Mouse (Mus musculus): ENCODE results near the gene Crocc2. TPM values are rescaled to one million over a fixed set of nuclear protein-coding genes. Genes with fewer than 3 reads are reported as not detected.
"Not testable (repeated sequence)": the region's sequence is repeated elsewhere in the genome, so short reads cannot be mapped to it uniquely, and the experiment has no call there.

The Crocc2 gene
- polyA plus RNA-seq, 1 experiment = not detected

DNA sequence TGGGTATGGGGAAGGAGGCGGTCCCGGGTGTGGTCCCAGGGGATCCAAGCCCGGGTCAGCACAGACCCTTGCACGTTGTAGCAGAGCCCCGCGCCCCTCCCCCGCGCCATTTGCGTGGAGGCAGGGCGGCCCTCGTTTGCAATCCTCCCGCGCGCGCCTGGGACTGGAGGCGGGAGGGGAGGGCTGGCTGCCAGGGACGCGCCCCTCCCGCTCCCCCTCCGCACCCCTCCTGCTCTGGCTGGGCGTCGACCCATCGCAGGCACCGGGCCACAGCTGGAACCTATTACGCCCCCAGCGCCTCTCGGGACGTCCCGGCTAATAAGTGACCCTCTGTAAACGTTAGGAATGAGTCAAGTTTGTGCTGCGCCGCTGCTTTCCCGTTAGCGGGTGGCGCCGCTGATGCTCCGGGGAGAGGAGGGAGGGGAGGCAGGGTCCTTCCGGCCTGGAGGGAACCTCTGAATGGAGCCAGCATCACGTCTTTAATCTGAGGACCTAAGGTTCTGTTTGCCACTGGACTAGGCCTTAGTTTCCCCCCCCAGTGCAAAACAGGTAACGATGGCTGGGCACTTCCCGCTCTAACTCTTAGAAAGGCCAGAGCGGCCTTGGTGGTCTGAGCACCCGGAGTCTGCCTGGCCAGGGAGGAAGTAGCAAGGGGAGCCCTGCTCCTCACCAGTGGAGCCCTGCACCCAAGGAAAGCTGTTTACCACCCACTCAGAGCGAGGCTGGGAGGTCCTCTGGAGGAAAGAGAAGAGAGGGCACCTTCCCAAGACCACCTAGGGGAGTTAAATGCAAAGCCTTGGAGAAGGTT, 8.2 kb downstream of the Crocc2 start:
- Histone ChIP-seq H3K27ac (ENCODE audit: insufficient read depth, low read depth, low read length) (no peak overlapping the region), H3K4me1 (ENCODE audit: control insufficient read depth, insufficient read depth, low read length) (no peaks in the 10 kb centered on the region), H3K4me3 (ENCODE audit: insufficient read depth, low read length) (no peak overlapping the region)
- TF ChIP-seq CTCF (IDR thresholded peaks at IDR 0.05; ENCODE audit: low read depth, low read length) = no peak
- no peak for TF ChIP-seq POLR2A (IDR thresholded peaks at IDR 0.05; ENCODE audit: borderline replicate concordance, low read depth, low read length)

DNA sequence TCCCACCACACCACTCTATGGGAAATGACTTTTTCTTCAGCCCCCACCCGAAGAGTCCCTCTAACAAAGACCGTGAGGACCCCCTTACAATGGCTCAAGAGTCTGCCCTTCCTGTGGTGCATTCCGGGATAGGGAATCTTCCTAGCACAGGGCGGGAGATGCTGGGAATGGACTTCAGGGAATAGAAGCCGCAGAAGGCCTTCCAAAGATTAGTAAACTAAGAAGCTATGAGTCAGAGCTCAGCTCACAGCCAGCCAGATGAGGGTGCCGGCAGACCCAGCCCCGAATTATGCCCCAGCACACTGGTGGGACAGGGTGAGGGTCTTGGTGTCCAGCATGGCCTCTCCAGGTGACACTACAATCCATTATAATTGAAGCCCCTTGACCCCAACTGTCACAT, 13.8 kb downstream of the Crocc2 start:
- TF ChIP-seq CTCF (IDR thresholded peaks at IDR 0.05; ENCODE audit: low read depth, low read length) (no peak), POLR2A (IDR thresholded peaks at IDR 0.05; ENCODE audit: borderline replicate concordance, low read depth, low read length) (no peak)

DNA sequence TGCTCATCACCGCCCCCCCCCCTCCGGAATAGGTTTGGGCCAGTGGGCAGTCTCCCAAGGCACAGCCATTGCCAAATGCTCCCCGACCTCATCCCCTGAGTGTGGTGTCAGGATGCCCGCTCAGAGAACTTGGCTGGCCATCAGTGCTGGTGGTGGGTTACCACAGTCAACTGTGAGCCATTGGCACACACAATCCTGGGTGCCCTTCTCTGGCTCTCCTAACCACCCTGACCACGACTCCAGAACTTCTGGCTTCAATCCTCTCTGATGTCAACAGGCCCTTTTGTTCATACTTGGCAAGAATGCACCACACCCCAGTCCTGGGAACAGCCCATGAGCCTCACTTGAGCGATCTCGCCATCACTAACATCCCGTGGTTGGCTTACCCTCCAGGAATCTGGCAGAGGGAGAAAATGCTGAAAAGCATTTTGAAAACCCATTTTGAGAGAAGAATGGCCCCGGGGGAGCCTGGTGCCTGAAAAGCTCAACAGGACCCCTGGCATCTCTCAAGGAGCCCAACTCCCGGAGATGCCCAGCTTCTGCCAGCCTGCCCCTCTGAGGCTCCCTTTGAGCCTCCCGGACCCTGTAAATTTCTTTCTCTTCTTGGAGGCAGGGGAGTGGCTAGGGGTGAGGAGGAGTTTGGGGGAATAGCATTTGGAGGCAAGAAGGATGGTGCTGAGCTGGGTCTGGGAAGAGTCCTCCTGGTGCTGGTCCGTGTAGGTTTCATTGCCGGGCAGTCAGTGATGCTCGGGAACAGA, 15.7 kb downstream of the Crocc2 start:
- H3K4me3 ChIP-seq (ENCODE audit: insufficient read depth, low read length) = no peak overlapping the region
- H3K27ac ChIP-seq (ENCODE audit: insufficient read depth, low read depth, low read length) = no peak overlapping the region
- no peak for TF ChIP-seq POLR2A (IDR thresholded peaks at IDR 0.05; ENCODE audit: borderline replicate concordance, low read depth, low read length)
- TF ChIP-seq CTCF (IDR thresholded peaks at IDR 0.05; ENCODE audit: low read depth, low read length) = no peak
- no peaks in the 10 kb centered on the region for H3K4me1 ChIP-seq (ENCODE audit: control insufficient read depth, insufficient read depth, low read length)

More for the DNA sequence above, 13.8 kb downstream of the Crocc2 start:
- H3K27ac ChIP-seq (ENCODE audit: insufficient read depth, low read depth, low read length) = no peak overlapping the region
- no peak overlapping the region for H3K4me3 ChIP-seq (ENCODE audit: insufficient read depth, low read length)
- H3K4me1 ChIP-seq (ENCODE audit: control insufficient read depth, insufficient read depth, low read length) = no peaks in the 10 kb centered on the region

DNA sequence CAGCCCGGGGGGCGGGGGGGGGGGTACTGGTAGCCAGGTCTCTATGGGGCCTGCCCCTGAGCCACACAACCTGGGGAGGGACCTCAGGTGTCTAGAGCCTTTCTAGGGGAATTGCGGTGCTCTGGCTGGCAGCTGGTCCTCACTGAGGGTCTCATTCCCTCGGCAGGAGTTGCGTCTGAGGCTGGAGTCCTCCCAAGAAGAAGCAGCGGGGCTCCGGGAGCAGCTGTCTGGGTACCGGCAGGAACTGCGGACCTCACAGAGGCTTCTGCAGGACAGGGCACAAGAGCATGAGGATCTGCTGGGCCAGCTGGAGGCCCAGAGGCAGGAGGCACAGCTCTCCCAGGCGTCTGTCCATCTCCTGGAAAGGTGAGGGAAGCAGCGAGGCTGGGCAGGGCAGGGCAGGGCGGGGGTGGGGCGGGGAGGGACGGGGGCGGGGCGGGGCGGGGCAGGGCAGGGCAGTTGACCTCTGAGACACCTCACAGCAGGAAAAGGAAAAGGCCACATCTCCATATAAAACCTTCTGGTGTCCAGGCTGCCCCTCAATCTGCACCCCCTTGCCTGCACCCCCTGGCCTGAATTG, 22.3 kb downstream of the Crocc2 start:
- Histone ChIP-seq H3K4me1 (ENCODE audit: control insufficient read depth, insufficient read depth, low read length) (no peaks in the 10 kb centered on the region), H3K4me3 (ENCODE audit: insufficient read depth, low read length) (no peak overlapping the region), H3K27ac (ENCODE audit: insufficient read depth, low read depth, low read length) (no peak overlapping the region)
- TF ChIP-seq CTCF (IDR thresholded peaks at IDR 0.05; ENCODE audit: low read depth, low read length) (no peak), POLR2A (IDR thresholded peaks at IDR 0.05; ENCODE audit: borderline replicate concordance, low read depth, low read length) (no peak)

DNA sequence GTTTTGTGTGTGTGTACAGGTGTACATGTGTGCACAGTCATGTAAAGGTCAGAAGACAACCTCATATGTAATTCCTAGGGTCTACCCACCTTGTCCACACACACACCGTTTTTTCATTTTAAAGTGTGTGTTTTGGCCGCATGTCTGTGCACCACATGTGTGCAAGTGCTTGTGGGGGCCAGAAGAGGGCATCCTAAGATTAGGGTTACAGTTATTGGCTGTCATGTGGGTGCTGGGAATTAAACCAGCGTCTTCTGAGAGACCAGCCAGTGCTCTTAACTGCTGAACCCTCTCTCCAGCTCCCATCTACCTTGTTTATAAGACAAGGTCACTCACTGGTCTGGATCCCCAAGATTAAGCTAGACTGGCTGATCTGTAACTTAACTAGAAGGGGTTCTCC, 26.4 kb downstream of the Crocc2 start:
- TF ChIP-seq CTCF (IDR thresholded peaks at IDR 0.05; ENCODE audit: low read depth, low read length) (no peak), POLR2A (IDR thresholded peaks at IDR 0.05; ENCODE audit: borderline replicate concordance, low read depth, low read length) (no peak)
- Histone ChIP-seq H3K4me3 (ENCODE audit: insufficient read depth, low read length) (no peak overlapping the region), H3K4me1 (ENCODE audit: control insufficient read depth, insufficient read depth, low read length) (no peaks in the 10 kb centered on the region), H3K27ac (ENCODE audit: insufficient read depth, low read depth, low read length) (no peak overlapping the region)

DNA sequence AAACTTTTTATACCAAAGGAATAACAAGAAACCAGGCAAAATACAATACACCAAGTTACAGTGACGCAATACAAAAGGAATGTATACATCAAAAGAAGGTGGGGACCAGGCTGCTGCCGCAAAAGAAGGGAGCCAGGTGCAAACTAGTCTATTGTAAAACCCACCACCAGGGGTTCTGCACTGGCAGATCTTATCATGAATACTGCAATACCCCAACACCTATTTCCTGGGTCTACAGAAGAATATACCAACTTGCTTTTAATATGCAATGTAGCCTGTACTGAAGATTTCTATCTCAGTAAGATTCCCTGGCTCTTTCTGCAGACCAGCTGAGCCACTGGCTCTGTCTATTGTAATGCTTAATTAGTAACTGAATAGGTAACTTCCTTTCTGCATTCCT, 28.9 kb downstream of the Crocc2 start:
- not testable (repeated sequence) for H3K27ac ChIP-seq (ENCODE audit: insufficient read depth, low read depth, low read length); H3K4me3 ChIP-seq (ENCODE audit: insufficient read depth, low read length); H3K4me1 ChIP-seq (ENCODE audit: control insufficient read depth, insufficient read depth, low read length)

DNA sequence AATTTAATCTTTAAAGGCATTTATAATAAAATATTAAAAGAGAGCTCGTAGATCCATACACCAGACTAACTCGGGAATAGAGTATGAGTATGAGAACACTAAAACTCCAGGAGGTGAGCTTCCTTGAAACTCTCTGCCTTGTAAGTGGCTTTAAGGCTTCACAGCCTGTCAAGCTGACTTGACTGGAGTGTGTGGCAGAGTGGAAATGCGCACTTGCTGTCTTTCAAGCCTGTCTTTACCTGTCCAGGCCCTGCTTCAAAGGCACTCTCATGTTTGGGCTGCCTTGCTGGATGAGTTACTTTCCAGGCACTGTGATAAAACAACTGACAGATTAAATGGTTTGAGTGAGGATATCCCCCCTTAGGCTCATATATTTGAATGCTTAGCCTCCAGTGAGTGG, 29.4 kb downstream of the Crocc2 start:
- Histone ChIP-seq H3K4me3 (ENCODE audit: insufficient read depth, low read length) (no peak overlapping the region), H3K27ac (ENCODE audit: insufficient read depth, low read depth, low read length) (no peak overlapping the region), H3K4me1 (ENCODE audit: control insufficient read depth, insufficient read depth, low read length) (no peaks in the 10 kb centered on the region)
- TF ChIP-seq CTCF (IDR thresholded peaks at IDR 0.05; ENCODE audit: low read depth, low read length) (no peak), POLR2A (IDR thresholded peaks at IDR 0.05; ENCODE audit: borderline replicate concordance, low read depth, low read length) (no peak)

DNA sequence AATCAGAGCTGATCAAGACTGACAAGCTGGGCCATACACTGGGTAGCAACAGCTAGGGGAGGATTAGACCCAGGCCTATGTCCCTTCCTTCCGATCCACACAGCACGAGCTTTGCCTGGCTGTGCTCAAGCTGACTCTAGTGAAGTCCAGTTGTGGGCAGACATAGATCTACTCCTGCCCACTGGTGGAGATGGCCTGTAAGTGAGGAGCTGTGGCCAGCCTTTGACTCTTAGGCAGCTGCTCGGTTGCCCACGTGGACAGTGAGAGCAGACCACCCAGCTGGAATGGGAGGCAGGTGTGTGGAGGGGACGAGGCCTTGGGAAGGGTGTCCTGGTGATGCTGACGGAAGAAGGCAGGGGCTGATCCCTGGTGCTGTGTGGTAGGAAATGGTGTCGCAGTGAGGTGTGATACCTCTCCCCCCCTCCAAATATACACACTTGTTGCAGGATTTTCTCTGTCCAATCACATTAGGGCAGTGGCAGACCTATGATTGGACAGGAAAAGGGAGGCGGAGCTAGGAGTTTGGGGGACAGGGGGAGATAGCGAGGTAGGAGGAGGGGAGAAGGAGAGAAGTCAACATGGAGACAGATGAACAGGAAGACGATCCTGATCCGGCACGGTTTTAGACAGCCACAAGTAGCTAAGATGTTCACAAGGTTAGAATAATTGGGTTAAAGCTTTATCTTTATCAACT, 37.9 kb downstream of the Crocc2 start:
- Histone ChIP-seq H3K4me3 (ENCODE audit: insufficient read depth, low read length) (no peak overlapping the region), H3K27ac (ENCODE audit: insufficient read depth, low read depth, low read length) (no peak overlapping the region), H3K4me1 (ENCODE audit: control insufficient read depth, insufficient read depth, low read length) (0 out of 2 replicates have a peak, but pooled peaks cover 3% of the 10 kb centered on the region)
- TF ChIP-seq POLR2A (IDR thresholded peaks at IDR 0.05; ENCODE audit: borderline replicate concordance, low read depth, low read length) (no peak), CTCF (IDR thresholded peaks at IDR 0.05; ENCODE audit: low read depth, low read length) (no peak)

DNA sequence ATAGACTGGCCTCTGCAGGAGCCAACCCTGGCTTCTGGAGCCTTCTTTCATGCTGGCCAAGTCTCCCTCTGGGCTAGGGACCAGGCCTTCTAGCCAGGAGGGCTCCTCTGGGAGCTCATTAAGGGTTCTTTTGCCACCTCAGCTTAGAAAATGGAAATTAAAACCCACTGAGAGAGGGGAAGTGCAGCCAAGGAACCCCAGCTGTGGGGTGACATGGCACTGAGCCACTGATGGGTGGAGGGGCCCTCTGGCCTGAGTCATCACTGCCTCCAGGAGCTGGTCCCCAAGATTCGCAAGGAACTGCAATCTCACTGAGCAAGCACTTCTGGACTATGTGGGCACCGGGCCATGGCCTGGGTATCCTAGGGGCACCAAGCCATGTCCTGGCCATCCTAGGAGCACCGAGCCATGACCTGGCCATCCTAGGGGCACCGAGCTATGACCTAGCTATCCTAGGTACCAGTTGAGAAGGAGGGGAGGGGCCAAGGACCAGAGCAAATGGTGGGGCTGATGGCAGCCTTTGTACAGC, 39.1 kb downstream of the Crocc2 start:
- Histone ChIP-seq H3K4me1 (ENCODE audit: control insufficient read depth, insufficient read depth, low read length) (0 out of 2 replicates have a peak, but pooled peaks cover 3% of the 10 kb centered on the region), H3K27ac (ENCODE audit: insufficient read depth, low read depth, low read length) (no peak overlapping the region), H3K4me3 (ENCODE audit: insufficient read depth, low read length) (no peak overlapping the region)
- TF ChIP-seq POLR2A (IDR thresholded peaks at IDR 0.05; ENCODE audit: borderline replicate concordance, low read depth, low read length) = no peak
- TF ChIP-seq CTCF (IDR thresholded peaks at IDR 0.05; ENCODE audit: low read depth, low read length) = no peak
